Mouse (Mus musculus): ENCODE measurements around the gene Hoxd13. TPM values are rescaled to one million over a fixed set of nuclear protein-coding genes. Genes with fewer than 3 reads are reported as not detected.

Gene Hoxd13
- polyA plus RNA-seq, 2 experiments: 0.29 TPM; not detected in 1

GRCm38 (mm10) chr2:74689574-74690337 lies 21.6 kb downstream of the Hoxd13 start:
- Histone ChIP-seq H3K4me3 (ENCODE audit: insufficient read depth in 1 of 2, low read depth in 2 of 2, low read length in 2 of 2) (no peak overlapping the region), H3K9me3 (ENCODE audit: control insufficient read depth, low read length) (no peaks in the 10 kb centered on the region), H3K27me3 (ENCODE audit: control insufficient read depth, insufficient read depth, low read length) (peaks cover 97% of the 10 kb centered on the region), H3K36me3 (replicated peaks; ENCODE audit: control insufficient read depth, insufficient read depth, low read depth) (no peaks in the 10 kb centered on the region), H3K4me2 (ENCODE audit: low read depth) (no peak overlapping the region), H3K4me1 (replicated peaks; ENCODE audit: control insufficient read depth in 2 of 2, insufficient read depth in 2 of 2, low read length in 1 of 2) (no peaks in the 10 kb centered on the region), H3K9ac (replicated peaks) (no peak overlapping the region), H3K27ac (no peak overlapping the region)
- TF ChIP-seq EP300 (IDR thresholded peaks at IDR 0.05; ENCODE audit: low read depth): no peak
- no peak for TF ChIP-seq CTCF (IDR thresholded peaks at IDR 0.05; ENCODE audit: low read depth)
- no peak for DNase-seq (ENCODE audit: low read depth in 3 of 3, low spot score in 3 of 3)
- 1% methylated on average over 24 of the region's 24 CpGs for WGBS (ENCODE audit: insufficient replicate concordance)
- ATAC-seq (ENCODE audit: insufficient read depth): no peak

DNA sequence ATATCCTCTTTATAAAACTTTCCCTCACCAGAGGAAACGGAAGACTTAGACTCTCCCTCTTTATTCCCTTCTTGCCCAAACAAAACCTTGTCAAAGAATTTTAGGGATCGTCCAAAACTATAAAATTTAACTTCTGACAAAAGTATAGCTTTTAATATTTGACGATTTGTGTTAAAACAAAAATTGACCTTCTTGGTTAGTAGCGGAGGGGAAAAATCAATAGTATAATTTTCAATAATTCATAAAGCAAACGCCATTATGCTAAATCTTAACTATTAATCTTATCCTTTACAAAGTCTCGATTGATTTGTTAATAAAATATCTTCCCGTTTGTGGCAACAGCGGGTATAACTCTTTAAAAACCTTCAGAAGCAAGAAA lies 22.2 kb downstream of the Hoxd13 start:
- Histone ChIP-seq H3K4me3 (ENCODE audit: insufficient read depth in 1 of 2, low read depth in 2 of 2, low read length in 2 of 2) (no peak overlapping the region), H3K27ac (no peak overlapping the region), H3K9me3 (ENCODE audit: control insufficient read depth, low read length) (no peaks in the 10 kb centered on the region), H3K36me3 (replicated peaks; ENCODE audit: control insufficient read depth, insufficient read depth, low read depth) (no peaks in the 10 kb centered on the region), H3K9ac (replicated peaks) (no peak overlapping the region), H3K4me1 (replicated peaks; ENCODE audit: control insufficient read depth in 2 of 2, insufficient read depth in 2 of 2, low read length in 1 of 2) (no peaks in the 10 kb centered on the region), H3K4me2 (ENCODE audit: low read depth) (no peak overlapping the region), H3K27me3 (ENCODE audit: control insufficient read depth, insufficient read depth, low read length) (peaks cover 97% of the 10 kb centered on the region)
- no peak for ATAC-seq (ENCODE audit: insufficient read depth)
- no peak for DNase-seq (ENCODE audit: low read depth in 3 of 3, low spot score in 3 of 3)
- 5% methylated on average over 8 of the region's 8 CpGs for WGBS (ENCODE audit: insufficient replicate concordance)
- TF ChIP-seq EP300 (IDR thresholded peaks at IDR 0.05; ENCODE audit: low read depth) (no peak), CTCF (IDR thresholded peaks at IDR 0.05; ENCODE audit: low read depth) (no peak)

DNA sequence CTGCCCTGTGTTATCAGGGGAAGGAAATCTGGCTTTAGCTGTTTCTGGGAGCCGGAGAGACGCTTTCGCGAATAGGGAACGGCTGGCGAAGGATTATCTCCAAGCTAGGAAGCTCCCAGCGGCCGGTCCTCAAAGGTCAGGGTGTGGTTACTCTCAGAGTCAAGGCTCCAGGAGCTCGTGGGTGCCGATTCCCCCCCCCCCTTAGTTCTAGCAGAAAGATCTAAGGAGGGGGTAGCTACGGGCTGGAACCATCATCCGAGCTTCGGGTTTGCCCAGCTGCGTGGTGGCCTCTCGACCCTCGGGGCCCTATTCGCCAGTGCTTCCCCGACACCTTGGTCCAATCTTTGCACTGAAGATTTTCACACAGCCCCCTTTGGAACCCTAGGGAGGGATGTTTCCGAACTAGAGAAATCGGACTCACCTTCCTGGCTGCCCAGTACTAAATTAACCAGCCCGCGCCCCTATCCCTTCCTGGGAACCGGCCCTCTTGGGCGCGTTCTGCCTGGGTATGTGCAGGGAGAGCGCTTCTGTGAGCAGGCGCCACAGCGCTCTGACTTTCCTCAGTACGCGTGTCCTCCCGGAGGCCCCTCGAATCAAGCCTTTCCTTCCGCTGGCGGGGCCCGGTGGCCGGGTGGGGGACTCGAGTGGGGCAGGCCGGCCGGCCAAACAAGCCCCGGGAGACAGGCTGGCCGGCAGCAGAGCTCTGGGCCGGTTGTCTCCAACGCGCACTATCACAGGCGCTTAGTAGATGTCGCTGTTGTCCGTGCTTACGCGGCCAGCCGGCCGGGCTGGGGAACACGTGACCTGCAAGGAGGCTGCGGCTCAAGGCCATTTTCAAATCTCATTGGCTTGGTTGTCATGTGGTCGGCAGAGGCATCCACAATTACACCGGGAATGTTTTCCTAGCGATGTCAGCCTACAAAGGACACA lies 23.2 kb downstream of the Hoxd13 start, which contains the start of gene Hoxd10:
Gene Hoxd10 (plus strand): TSS at position 903 of the 930 bp plus-strand sequence.
- Histone ChIP-seq H3K36me3 (replicated peaks; ENCODE audit: control insufficient read depth, insufficient read depth, low read depth) (no peaks in the 10 kb centered on the region), H3K4me3 (ENCODE audit: insufficient read depth in 1 of 2, low read depth in 2 of 2, low read length in 2 of 2) (no peak within 1 kb of the TSS), H3K4me2 (ENCODE audit: low read depth) (no peak within 1 kb of the TSS), H3K27me3 (ENCODE audit: control insufficient read depth, insufficient read depth, low read length) (peaks cover 100% of the 10 kb centered on the region), H3K9me3 (ENCODE audit: control insufficient read depth, low read length) (no peaks in the 10 kb centered on the region), H3K9ac (replicated peaks) (no peak within 1 kb of the TSS), H3K27ac (no peak within 1 kb of the TSS), H3K4me1 (replicated peaks; ENCODE audit: control insufficient read depth in 2 of 2, insufficient read depth in 2 of 2, low read length in 1 of 2) (no peaks in the 10 kb centered on the region)
- DNase-seq (ENCODE audit: low read depth in 3 of 3, low spot score in 3 of 3) (no peak), ATAC-seq (ENCODE audit: insufficient read depth) (no peak)
- no peak for TF ChIP-seq EP300 (IDR thresholded peaks at IDR 0.05; ENCODE audit: low read depth)
- no peak for TF ChIP-seq CTCF (IDR thresholded peaks at IDR 0.05; ENCODE audit: low read depth)
- 1% methylated on average over 56 of the region's 56 CpGs for WGBS (ENCODE audit: insufficient replicate concordance)

- H3K9me3 ChIP-seq (ENCODE audit: control insufficient read depth, low read length): no peaks in the 10 kb centered on the region
- DNase-seq (ENCODE audit: low read depth in 3 of 3, low spot score in 3 of 3) (no peak), ATAC-seq (ENCODE audit: insufficient read depth) (no peak)
- H3K27ac ChIP-seq: no peak overlapping the region
- no peak overlapping the region for H3K4me3 ChIP-seq (ENCODE audit: insufficient read depth in 1 of 2, low read depth in 2 of 2, low read length in 2 of 2)
- no peak for TF ChIP-seq EP300 (IDR thresholded peaks at IDR 0.05; ENCODE audit: low read depth)
- TF ChIP-seq CTCF (IDR thresholded peaks at IDR 0.05; ENCODE audit: low read depth): no peak
- peaks cover 100% of the 10 kb centered on the region for H3K27me3 ChIP-seq (ENCODE audit: control insufficient read depth, insufficient read depth, low read length)
- no peak overlapping the region for H3K9ac ChIP-seq (replicated peaks)
- no peak overlapping the region for H3K4me2 ChIP-seq (ENCODE audit: low read depth)
- no peaks in the 10 kb centered on the region for H3K4me1 ChIP-seq (replicated peaks; ENCODE audit: control insufficient read depth in 2 of 2, insufficient read depth in 2 of 2, low read length in 1 of 2)
- 4% methylated on average over 35 of the region's 35 CpGs for WGBS (ENCODE audit: insufficient replicate concordance)
- no peaks in the 10 kb centered on the region for H3K36me3 ChIP-seq (replicated peaks; ENCODE audit: control insufficient read depth, insufficient read depth, low read depth)
These were observed 24.1 kb downstream of the Hoxd13 start for GRCm38 (mm10) chr2:74691995-74692807.
